Mouse (Mus musculus): ENCODE measurements around the gene Ndc1.

DNA sequence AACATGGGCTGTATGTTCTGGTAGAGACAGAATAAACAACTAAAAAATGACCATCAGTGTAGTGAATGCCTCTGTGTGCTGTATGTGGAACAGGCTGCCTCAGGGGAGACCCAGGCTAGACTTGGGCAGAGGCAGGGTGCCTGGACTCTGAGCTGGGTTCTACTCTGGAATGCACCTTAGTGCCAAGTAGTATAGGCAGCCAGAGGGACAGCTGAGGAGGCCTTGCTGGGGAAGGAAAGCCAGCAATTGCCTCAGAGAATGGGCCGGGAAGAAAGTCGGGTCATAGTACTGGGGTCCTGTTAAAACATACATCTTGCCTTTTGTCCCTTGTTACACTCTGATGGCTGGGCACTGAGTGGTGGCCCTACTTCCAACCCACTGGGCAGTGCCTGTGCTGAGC lies 91.9 kb downstream of the Ndc1 start:
- no peak for TF ChIP-seq CTCF (IDR thresholded peaks at IDR 0.05)
- TF ChIP-seq POLR2A (IDR thresholded peaks at IDR 0.05; ENCODE audit: insufficient read depth, low read depth, low read length), result no peak

Measured in heart, adult 2 months (tissue).